Mouse (Mus musculus): ENCODE results near the gene Gpr153. TPM values are rescaled to one million over a fixed set of nuclear protein-coding genes. Genes with fewer than 3 reads are reported as not detected.

The Gpr153 gene
- polyA plus RNA-seq, 1 experiment: 40.0 TPM

DNA sequence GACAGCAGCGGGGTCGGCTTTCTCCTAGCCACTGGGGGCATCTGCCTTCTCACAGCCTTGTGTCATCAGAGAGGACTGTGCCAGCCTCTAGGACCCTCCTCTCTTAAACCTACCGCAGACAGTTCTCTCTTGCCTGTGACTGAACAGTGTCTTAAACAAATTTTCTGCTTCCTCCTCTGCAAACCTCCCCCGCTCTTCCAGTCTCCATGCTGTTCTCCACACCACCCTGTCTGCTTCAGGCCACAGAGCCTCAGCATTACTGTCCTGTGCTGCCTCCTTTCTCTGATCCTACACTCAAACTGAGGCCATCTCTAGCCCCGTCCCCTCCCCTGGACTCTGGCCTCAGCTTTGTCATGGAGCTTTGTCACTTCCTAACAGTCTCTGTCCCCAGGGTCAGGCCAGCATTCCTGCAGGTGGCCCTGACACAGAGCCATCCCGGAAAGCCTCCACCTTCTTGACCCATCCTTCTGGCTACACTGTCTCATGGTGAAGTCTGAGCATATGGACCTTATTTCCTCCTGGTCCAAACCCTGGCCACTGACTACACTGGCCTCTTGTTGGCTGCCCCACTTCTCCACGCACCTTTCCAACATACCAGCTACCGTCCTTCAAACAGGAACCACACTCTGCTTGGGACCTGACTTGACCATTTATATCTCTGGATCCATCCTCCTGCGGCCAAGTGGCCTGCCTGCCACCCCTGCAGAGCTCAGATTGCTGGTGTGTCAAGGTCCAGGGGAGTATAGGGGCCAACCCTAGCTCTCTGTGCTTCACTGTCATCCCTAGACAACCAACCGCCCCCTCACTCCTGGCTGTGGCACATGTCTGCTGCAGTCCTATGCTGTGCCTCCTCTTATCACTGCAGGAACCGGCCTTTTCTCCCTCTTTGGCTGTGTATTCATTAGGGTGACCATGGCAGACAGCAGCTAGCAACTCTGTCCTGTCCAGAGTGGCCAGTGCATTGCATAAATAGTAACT is 29.2 kb upstream of the Gpr153 start:
- WGBS: 86% methylated on average over 11 of the region's 11 CpGs
- no peak for TF ChIP-seq CTCF (IDR thresholded peaks at IDR 0.05; ENCODE audit: insufficient read depth, low read length)
- TF ChIP-seq POLR2A (IDR thresholded peaks at IDR 0.05; ENCODE audit: borderline replicate concordance, extremely low read depth, low read depth, low read length): no peak
- Histone ChIP-seq H3K4me1 (ENCODE audit: control insufficient read depth, insufficient read depth, low read length) (no peaks in the 10 kb centered on the region), H3K4me3 (replicated peaks; ENCODE audit: extremely low read depth, low read depth, low read length) (no peak overlapping the region)
- DNase-seq: no peak

DNA sequence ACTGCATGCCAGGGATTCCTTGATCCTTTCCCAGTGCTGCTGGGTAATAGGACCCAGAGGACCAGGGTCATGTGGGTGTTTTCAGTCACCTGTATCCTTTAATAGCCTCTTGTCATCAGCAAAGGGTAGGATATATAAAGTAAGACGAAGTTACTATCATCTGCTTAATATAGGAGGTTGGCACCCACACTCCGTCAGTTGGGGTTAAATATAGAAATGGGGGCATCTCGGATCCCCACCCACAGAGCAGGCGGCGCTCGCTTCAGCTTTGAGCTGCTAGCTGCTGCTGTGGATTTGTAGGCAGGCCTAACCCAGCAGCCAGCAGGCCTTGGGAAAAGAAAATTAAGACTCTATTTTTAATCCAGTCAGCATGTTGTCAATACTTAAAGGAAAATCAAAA is 28.0 kb upstream of the Gpr153 start:
- no peak for DNase-seq
- WGBS: 89% methylated on average over 6 of the region's 6 CpGs
- H3K4me1 ChIP-seq (ENCODE audit: control insufficient read depth, insufficient read depth, low read length): no peaks in the 10 kb centered on the region
- TF ChIP-seq CTCF (IDR thresholded peaks at IDR 0.05; ENCODE audit: insufficient read depth, low read length): no peak
- TF ChIP-seq POLR2A (IDR thresholded peaks at IDR 0.05; ENCODE audit: borderline replicate concordance, extremely low read depth, low read depth, low read length): no peak
- H3K4me3 ChIP-seq (replicated peaks; ENCODE audit: extremely low read depth, low read depth, low read length): no peak overlapping the region

DNA sequence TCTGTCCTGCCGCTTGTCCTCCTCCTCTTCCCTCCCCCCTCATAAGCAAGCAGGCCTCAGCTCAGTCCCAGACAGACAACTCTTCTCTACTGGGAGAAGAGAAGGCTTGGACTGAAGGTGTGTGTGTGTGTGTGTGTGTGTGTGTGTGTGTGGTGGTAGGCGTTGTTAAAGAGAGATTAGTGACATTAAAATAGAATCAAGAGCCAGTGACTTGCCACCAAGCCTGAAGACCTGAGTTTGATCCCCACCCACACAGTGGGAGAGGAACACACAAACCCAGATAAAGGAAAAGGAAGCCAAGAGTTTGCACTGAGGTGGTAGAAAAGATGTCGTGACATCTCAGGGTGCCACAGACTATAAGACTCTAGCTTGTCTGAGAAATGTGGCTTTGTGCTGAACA is 26.8 kb upstream of the Gpr153 start:
- no peaks in the 10 kb centered on the region for H3K4me1 ChIP-seq (ENCODE audit: control insufficient read depth, insufficient read depth, low read length)
- WGBS: 60% methylated on average over 3 of the region's 3 CpGs
- no peak for DNase-seq
- H3K4me3 ChIP-seq (replicated peaks; ENCODE audit: extremely low read depth, low read depth, low read length): no peak overlapping the region
- TF ChIP-seq POLR2A (IDR thresholded peaks at IDR 0.05; ENCODE audit: borderline replicate concordance, extremely low read depth, low read depth, low read length): no peak
- no peak for TF ChIP-seq CTCF (IDR thresholded peaks at IDR 0.05; ENCODE audit: insufficient read depth, low read length)

DNA sequence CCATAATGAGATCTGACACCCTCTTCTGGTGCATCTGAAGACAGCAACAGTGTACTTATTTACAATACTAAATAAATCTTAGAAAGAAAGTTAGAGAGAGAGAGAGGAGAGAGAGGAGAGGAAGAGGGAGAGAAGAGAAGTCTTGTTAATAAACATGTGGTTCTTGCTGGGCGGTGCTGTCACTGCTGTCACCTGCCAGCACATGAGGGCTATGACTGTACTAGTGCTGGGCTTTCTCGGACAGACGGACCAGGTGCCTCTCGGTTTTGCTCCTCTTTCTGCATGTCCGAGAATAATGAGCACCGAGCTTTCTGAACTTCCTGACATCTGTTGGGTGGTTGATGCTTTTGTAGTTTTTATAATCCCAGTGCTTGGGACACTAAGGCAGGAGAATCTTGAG is 23.4 kb upstream of the Gpr153 start:
- TF ChIP-seq CTCF (IDR thresholded peaks at IDR 0.05; ENCODE audit: insufficient read depth, low read length): no peak
- TF ChIP-seq POLR2A (IDR thresholded peaks at IDR 0.05; ENCODE audit: borderline replicate concordance, extremely low read depth, low read depth, low read length): no peak
- DNase-seq: no peak
- Histone ChIP-seq H3K4me3 (replicated peaks; ENCODE audit: extremely low read depth, low read depth, low read length) (no peak overlapping the region), H3K4me1 (ENCODE audit: control insufficient read depth, insufficient read depth, low read length) (no peaks in the 10 kb centered on the region)
- WGBS: 89% methylated on average over 6 of the region's 6 CpGs

DNA sequence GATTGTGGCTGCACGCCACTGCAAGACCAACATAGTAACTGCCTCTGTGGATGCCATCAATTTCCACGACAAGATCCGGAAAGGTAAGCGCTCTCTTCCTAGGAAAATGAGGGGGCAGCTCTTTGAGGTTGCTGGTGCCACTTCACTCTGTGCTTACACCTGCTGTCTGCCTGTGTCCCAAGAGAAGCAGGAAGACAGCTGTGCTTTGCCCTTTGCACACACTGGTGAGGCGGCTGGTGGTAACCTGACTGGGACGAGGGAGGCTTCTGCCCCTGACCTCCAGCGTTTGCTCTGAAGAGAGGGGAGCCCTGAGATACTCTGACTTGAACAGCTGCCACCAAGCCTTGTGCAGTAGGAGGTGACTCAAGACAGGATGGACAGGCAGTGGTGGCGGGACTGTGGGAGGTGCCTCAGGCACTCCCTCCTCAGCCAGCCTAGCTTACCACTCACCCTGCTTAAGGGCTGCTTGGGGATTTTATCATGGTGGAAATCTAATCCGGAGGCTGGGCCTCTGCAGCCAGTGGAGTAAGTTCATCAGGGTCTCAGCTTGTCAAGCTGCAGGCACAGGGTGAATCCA is 20.8 kb upstream of the Gpr153 start:
- WGBS: 74% methylated on average over 9 of the region's 9 CpGs
- H3K4me1 ChIP-seq (ENCODE audit: control insufficient read depth, insufficient read depth, low read length): no peaks in the 10 kb centered on the region
- no peak for TF ChIP-seq POLR2A (IDR thresholded peaks at IDR 0.05; ENCODE audit: borderline replicate concordance, extremely low read depth, low read depth, low read length)
- TF ChIP-seq CTCF (IDR thresholded peaks at IDR 0.05; ENCODE audit: insufficient read depth, low read length): no peak
- DNase-seq: no peak
- no peak overlapping the region for H3K4me3 ChIP-seq (replicated peaks; ENCODE audit: extremely low read depth, low read depth, low read length)

DNA sequence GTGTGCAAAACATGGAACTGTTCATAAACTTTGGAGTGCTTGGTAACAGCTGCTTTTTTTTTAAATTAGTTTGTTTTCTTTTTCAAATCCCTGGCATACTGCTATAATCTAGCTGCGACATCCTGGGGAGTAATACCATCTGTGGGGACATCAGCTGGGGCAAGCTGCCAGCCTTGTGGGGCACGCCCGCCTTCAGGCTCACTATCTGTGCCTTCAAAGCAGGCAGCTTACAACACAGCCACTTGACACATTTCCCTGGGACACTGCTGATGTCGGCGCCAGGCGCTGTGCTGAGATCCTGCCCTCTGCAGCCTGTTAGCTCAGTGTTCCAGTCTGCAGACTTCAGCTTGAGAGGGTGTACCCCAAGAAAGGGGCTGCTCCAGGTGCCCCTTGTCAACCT is 17.0 kb upstream of the Gpr153 start:
- WGBS: 21% methylated on average over 6 of the region's 6 CpGs
- DNase-seq: no peak
- TF ChIP-seq CTCF (IDR thresholded peaks at IDR 0.05; ENCODE audit: insufficient read depth, low read length): no peak
- no peak for TF ChIP-seq POLR2A (IDR thresholded peaks at IDR 0.05; ENCODE audit: borderline replicate concordance, extremely low read depth, low read depth, low read length)
- Histone ChIP-seq H3K4me3 (replicated peaks; ENCODE audit: extremely low read depth, low read depth, low read length) (no peak overlapping the region), H3K4me1 (ENCODE audit: control insufficient read depth, insufficient read depth, low read length) (no peaks in the 10 kb centered on the region)

DNA sequence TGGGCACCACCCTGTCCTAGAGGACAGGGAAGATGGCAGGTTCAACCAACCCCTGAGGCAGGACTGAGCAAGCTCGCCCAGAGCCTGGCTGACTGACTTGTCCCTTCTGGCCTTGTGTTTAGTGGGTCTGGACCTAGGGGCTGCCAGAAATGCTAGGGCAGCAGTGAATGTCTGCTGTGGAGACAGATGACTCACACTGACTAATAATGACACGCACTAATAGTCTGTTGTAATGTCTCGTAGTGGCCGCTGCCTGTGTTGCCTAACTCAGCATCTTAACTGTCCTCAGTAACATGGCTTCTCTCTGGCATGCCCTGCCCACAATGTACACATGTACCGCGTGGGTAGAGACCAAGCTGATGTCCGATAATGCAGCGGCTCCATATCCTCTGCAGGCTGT is 13.6 kb upstream of the Gpr153 start:
- Histone ChIP-seq H3K4me1 (ENCODE audit: control insufficient read depth, insufficient read depth, low read length) (peaks cover 4% of the 10 kb centered on the region; the same call in 1 of the 2 replicates), H3K4me3 (replicated peaks; ENCODE audit: extremely low read depth, low read depth, low read length) (no peak overlapping the region)
- TF ChIP-seq POLR2A (IDR thresholded peaks at IDR 0.05; ENCODE audit: borderline replicate concordance, extremely low read depth, low read depth, low read length) (no peak), CTCF (IDR thresholded peaks at IDR 0.05; ENCODE audit: insufficient read depth, low read length) (no peak)
- 89% methylated on average over 8 of the region's 8 CpGs for WGBS
- DNase-seq: no peak

DNA sequence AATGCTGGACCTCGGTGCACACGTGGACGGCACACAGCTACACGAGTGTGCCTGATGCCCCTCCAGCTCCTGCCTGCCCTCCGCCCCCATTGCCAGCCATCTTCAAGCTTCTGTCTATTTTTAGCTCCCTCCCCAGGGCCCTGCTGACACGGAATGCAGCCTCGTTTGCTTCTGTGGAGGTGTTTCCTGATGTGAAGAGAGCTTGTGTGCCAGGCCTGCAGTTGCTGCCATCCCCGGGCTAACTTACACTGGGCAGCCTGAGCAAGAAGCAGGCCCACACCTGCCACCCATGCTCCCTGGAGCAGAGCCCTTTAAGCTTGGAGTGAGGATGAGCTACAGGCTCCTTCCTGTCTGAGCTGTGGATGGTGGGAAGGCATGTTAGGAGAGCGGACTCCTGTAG is 11.8 kb upstream of the Gpr153 start:
- no peak for TF ChIP-seq POLR2A (IDR thresholded peaks at IDR 0.05; ENCODE audit: borderline replicate concordance, extremely low read depth, low read depth, low read length)
- no peak for TF ChIP-seq CTCF (IDR thresholded peaks at IDR 0.05; ENCODE audit: insufficient read depth, low read length)
- no peak for DNase-seq
- peaks cover 4% of the 10 kb centered on the region; the same call in 1 of the 2 replicates for H3K4me1 ChIP-seq (ENCODE audit: control insufficient read depth, insufficient read depth, low read length)
- 56% methylated on average over 9 of the region's 9 CpGs for WGBS
- H3K4me3 ChIP-seq (replicated peaks; ENCODE audit: extremely low read depth, low read depth, low read length): no peak overlapping the region

DNA sequence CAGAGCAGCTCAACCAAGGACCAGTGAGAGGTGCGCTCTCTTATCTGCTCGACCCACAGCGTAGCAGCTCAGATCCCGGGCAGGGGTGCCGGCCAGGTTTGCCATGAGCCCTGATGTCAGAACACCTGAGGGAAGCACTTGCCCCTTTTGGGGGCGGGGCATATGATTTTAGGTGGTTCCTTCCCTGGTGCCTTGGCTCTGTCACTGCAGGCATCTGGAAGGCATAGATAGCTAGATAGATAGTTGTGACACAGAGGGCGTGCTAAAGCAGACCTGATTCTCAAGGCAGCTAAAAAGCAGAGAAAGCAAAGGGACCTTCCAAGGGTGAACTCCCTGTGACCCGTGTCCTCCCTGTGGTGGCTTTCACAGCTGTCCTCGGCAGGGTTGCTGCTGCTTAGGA is 10.9 kb upstream of the Gpr153 start:
- WGBS: 64% methylated on average over 9 of the region's 9 CpGs
- TF ChIP-seq CTCF (IDR thresholded peaks at IDR 0.05; ENCODE audit: insufficient read depth, low read length) (no peak), POLR2A (IDR thresholded peaks at IDR 0.05; ENCODE audit: borderline replicate concordance, extremely low read depth, low read depth, low read length) (no peak)

More for the DNA sequence above, 10.9 kb upstream of the Gpr153 start:
- Histone ChIP-seq H3K4me3 (replicated peaks; ENCODE audit: extremely low read depth, low read depth, low read length) (no peak overlapping the region), H3K4me1 (ENCODE audit: control insufficient read depth, insufficient read depth, low read length) (peaks cover 4% of the 10 kb centered on the region; the same call in 1 of the 2 replicates)
- no peak for DNase-seq

Data from lung, adult 2 months (tissue).